Mouse (Mus musculus) erythroblast, embryonic 14.5 days (primary cell): Measurements from ENCODE around the gene Gm16485. TPM values are rescaled to one million over a fixed set of nuclear protein-coding genes. Genes with fewer than 3 reads are reported as not detected.

ENCODE experiments used
- H3K27me3 ChIP-seq: 2 replicates; pipeline ENCODE4 v1.6.1; 2012; ENCODE audit warnings: inconsistent platforms; ENCODE audit not compliant: control insufficient read depth
- H3K36me3 ChIP-seq: 2 replicates; pipeline ENCODE4 v1.6.1; 2012; ENCODE audit warnings: mild to moderate bottlenecking, inconsistent platforms; ENCODE audit not compliant: control insufficient read depth
- H3K4me1 ChIP-seq: 2 replicates; pipeline ENCODE4 v1.6.1; 2012; ENCODE audit warnings: inconsistent platforms; ENCODE audit not compliant: control insufficient read depth
- H3K4me3 ChIP-seq: replicated peaks from 2 replicates; pipeline ENCODE3; 2012; ENCODE audit warnings: moderate library complexity, mild to moderate bottlenecking, inconsistent platforms
- H3K9me3 ChIP-seq: 2 replicates; pipeline ENCODE4 v1.6.1; 2012; ENCODE audit warnings: low read length, inconsistent platforms, mixed read lengths; ENCODE audit not compliant: control insufficient read depth
- GATA1 ChIP-seq: IDR thresholded peaks from 2 replicates; pipeline ENCODE4 v1.6.1; 2012; ENCODE audit warnings: low read length, inconsistent platforms, mixed read lengths
- TAL1 ChIP-seq: IDR thresholded peaks from 3 replicates; pipeline ENCODE4 v1.6.1; 2012; ENCODE audit warnings: low read length, inconsistent platforms, mixed read lengths
- polyA plus RNA-seq: library from polyadenylated mRNA; stranded (reverse); fragments of >175 nt; gene quantifications from 2 replicates; pipeline ENCODE4 v1.2.3, GENCODE M21; 2012

Gene Gm16485
- not detected in 2 replicates for polyA plus RNA-seq

GRCm38 (mm10) chr9:8971491-8971890 is at the start of gene Gm16485:
Gm16485 (plus strand) TSS chr9:8971791.
- H3K9me3 ChIP-seq, result no peaks in the 10 kb centered on the region
- TF ChIP-seq TAL1 (no peak), GATA1 (no peak)

DNA sequence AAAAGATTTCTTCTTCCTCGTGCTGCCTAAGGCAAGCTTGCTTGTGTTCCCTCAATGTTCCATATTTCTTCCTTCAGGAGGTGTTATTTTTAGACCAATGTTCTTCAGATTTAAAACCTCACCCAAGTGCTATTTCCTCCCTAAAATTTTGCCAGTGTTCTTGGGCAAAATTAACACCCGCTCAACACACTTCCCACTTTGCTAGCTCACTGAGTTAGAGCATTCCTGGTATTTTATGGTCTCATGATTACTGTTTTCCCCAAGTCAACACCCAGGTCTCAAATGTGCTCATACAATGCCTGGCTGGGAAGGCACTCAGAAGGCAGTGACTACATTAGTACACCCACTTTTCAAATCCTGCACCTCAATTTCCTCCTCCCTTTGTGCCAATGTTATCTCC is 44.0 kb upstream of the Gm16485 start:
- no peaks in the 10 kb centered on the region for H3K4me1 ChIP-seq
- TF ChIP-seq GATA1, result no peak
- no peak for TF ChIP-seq TAL1
- H3K9me3 ChIP-seq, result no peaks in the 10 kb centered on the region; the same call in 1 of the 2 replicates
- H3K36me3 ChIP-seq, result no peaks in the 10 kb centered on the region
- H3K27me3 ChIP-seq, result no peaks in the 10 kb centered on the region
- no peak overlapping the region for H3K4me3 ChIP-seq

More at GRCm38 (mm10) chr9:8971491-8971890, at the start of gene Gm16485:
- Histone ChIP-seq H3K36me3 (no peaks in the 10 kb centered on the region), H3K4me1 (no peaks in the 10 kb centered on the region), H3K27me3 (no peaks in the 10 kb centered on the region), H3K4me3 (no peak within 1 kb of the TSS)

DNA sequence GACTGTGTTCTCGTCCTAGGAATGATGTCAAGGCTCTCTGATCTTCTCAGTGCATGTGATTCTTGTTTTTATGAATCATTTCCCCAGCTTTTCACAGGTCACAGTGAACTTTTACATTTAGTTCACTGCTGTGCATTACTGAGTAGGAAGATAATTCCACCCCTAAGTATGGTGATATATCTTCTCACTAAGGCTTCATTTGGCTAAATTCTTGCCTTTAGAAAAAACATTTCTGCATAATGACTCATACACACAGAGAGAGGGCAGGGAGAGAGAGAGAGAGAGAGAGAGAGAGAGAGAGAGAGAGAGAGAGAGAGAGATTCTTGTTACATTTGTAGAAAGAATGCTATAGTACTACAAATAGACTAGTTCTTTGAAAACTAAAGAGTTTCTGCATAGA is 33.8 kb upstream of the Gm16485 start:
- TF ChIP-seq GATA1 (no peak), TAL1 (no peak)
- Histone ChIP-seq H3K36me3 (no peaks in the 10 kb centered on the region), H3K27me3 (no peaks in the 10 kb centered on the region), H3K4me1 (no peaks in the 10 kb centered on the region), H3K4me3 (no peak overlapping the region), H3K9me3 (no peaks in the 10 kb centered on the region)

DNA sequence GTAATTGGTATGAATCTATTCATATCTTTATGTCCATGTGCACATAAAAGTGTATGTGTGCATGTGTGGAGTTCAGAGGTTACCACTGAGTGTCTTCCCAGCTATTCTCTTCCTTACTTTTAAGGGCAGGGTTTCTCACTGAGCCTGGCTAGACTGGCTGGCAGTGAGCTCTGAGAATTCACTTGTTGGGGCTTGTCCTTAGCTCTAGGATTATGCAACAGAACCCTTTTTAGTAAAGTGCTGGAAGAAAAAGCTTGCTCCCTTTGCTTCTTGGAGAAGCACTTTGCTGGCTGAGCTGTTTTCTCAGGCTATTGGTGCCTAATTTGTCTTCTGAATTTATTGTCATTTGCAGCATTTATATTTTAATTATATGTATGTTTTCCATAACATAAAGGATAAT is 18.3 kb upstream of the Gm16485 start:
- Histone ChIP-seq H3K36me3 (no peaks in the 10 kb centered on the region), H3K27me3 (no peaks in the 10 kb centered on the region), H3K4me3 (no peak overlapping the region), H3K4me1 (no peaks in the 10 kb centered on the region), H3K9me3 (no peaks in the 10 kb centered on the region)
- TF ChIP-seq TAL1 (no peak), GATA1 (no peak)

DNA sequence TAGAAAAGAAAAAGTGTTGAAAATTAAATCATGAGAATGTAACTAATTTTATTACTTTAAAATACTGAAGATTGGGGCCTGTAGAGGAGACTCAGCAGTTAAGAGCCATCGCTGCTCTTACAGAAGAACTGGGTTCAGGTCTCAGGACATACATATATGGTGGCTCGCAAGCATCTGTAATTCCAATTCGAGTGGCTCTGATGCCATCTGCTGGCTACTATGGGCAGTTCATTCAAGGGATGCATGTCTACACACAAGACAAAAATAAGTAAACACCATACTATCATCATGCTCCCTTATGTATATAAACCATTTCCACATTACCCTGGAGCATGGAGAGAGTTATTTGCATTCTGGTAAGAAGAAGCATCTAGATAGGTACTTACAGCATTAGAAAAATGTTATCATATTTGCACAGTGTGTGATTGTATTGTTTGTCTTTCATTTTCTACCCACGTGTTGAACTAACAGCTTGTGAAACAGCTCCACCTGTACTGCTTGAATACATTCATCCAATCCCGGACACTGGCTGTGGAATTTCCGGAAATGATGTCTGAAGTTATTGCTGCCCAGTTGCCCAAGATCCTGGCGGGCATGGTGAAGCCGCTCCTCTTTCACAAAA is 7.0 kb upstream of the Gm16485 start:
- TF ChIP-seq TAL1 (no peak), GATA1 (no peak)
- Histone ChIP-seq H3K36me3 (no peaks in the 10 kb centered on the region), H3K4me3 (no peak overlapping the region), H3K27me3 (no peaks in the 10 kb centered on the region), H3K4me1 (no peaks in the 10 kb centered on the region), H3K9me3 (no peaks in the 10 kb centered on the region)

GRCm38 (mm10) chr9:8970240-8970639 is 1.4 kb upstream of the Gm16485 start:
- H3K9me3 ChIP-seq, result no peaks in the 10 kb centered on the region
- no peaks in the 10 kb centered on the region for H3K36me3 ChIP-seq
- no peak overlapping the region for H3K4me3 ChIP-seq
- TF ChIP-seq GATA1 (no peak), TAL1 (no peak)
- H3K27me3 ChIP-seq, result no peaks in the 10 kb centered on the region
- no peaks in the 10 kb centered on the region for H3K4me1 ChIP-seq

DNA sequence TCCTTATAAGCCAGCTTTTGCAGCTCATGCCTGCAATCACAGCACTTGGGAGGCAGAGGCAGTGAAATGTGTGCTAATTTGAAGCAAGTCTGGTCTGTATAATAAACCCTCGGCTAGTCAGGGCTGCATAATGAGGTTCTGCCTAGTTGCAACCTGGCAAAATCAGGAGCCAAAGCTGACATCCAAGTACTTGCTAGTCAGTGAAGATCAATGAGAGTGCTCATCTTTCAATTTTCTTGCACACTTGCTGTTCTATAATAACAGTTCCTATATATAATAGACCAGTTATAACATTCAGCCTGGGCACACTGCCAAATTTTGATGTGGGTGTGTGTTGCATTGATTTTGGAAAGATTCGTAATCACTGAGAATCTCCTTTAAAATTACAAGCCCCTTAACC is 6.2 kb downstream of the Gm16485 start:
- TF ChIP-seq GATA1, result no peak
- TF ChIP-seq TAL1, result no peak
- Histone ChIP-seq H3K36me3 (no peaks in the 10 kb centered on the region), H3K4me3 (no peak overlapping the region), H3K4me1 (no peaks in the 10 kb centered on the region), H3K9me3 (no peaks in the 10 kb centered on the region), H3K27me3 (no peaks in the 10 kb centered on the region)

DNA sequence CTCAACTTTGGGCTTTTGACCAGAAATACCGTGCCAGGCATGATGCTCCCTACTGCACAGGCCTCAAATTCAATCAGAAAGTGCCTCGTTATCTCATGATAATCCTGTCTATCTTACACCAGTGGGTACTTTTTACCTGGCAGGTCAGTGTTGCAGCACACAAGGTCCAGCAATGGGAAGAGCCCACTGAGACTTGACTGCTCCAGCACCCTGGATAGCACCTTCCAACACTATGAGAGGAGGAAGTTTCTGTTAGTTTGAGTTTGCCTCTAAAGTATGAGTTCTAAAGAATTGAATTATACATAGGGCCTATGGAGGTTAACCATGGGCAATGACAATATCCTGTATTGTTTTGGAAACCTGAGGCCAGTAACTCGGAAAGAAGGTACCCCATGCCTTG is 10.7 kb downstream of the Gm16485 start:
- TF ChIP-seq TAL1 (no peak), GATA1 (no peak)
- Histone ChIP-seq H3K27me3 (no peaks in the 10 kb centered on the region), H3K4me3 (no peak overlapping the region)

GRCm38 (mm10) chr9:8996494-8996893 is 24.9 kb downstream of the Gm16485 start:
- H3K4me3 ChIP-seq, result no peak overlapping the region
- no peaks in the 10 kb centered on the region for H3K9me3 ChIP-seq
- H3K36me3 ChIP-seq, result no peaks in the 10 kb centered on the region
- H3K27me3 ChIP-seq, result no peaks in the 10 kb centered on the region
- TF ChIP-seq TAL1, result no peak
- TF ChIP-seq GATA1, result no peak
- H3K4me1 ChIP-seq, result no peaks in the 10 kb centered on the region

More for the DNA sequence above, 10.7 kb downstream of the Gm16485 start:
- no peaks in the 10 kb centered on the region for H3K36me3 ChIP-seq
- H3K9me3 ChIP-seq, result no peaks in the 10 kb centered on the region
- no peaks in the 10 kb centered on the region for H3K4me1 ChIP-seq

- H3K27me3 ChIP-seq, result no peaks in the 10 kb centered on the region
- no peaks in the 10 kb centered on the region for H3K4me1 ChIP-seq
- no peak for TF ChIP-seq TAL1
- TF ChIP-seq GATA1, result no peak
- no peaks in the 10 kb centered on the region for H3K36me3 ChIP-seq
- no peaks in the 10 kb centered on the region for H3K9me3 ChIP-seq
- H3K4me3 ChIP-seq, result no peak overlapping the region
These were observed 29.6 kb downstream of the Gm16485 start for GRCm38 (mm10) chr9:9001170-9001569.
